Mouse (Mus musculus) intestine, postnatal 0 days (tissue): ENCODE results near the gene Shq1. TPM values are rescaled to one million over a fixed set of nuclear protein-coding genes. Genes with fewer than 3 reads are reported as not detected.

ENCODE experiments used
- ATAC-seq: fragments of 200-750 bp; cut with Nextera tagmentation; 2 replicates; pipeline ENCODE4 v1.8.0; 2017; ENCODE audit warnings: mild to moderate bottlenecking, moderate TSS enrichment, moderate library complexity
- H3K27ac ChIP-seq: fragments of 300-500 bp; sonication (generic); 2 replicates; pipeline ENCODE4 v1.5.1; 2014; ENCODE audit warnings: mild to moderate bottlenecking, low read depth, low read length, moderate library complexity
- H3K27me3 ChIP-seq: fragments of 300-500 bp; sonication (generic); replicated peaks from 2 replicates; pipeline ENCODE4 v1.6.1; 2014; ENCODE audit warnings: low read length, mixed read lengths; ENCODE audit not compliant: control insufficient read depth, insufficient read depth
- H3K36me3 ChIP-seq: fragments of 300-500 bp; sonication (generic); 2 replicates; pipeline ENCODE4 v1.6.1; 2014; ENCODE audit warnings: mild to moderate bottlenecking, moderate library complexity; ENCODE audit not compliant: control insufficient read depth, insufficient read depth
- H3K4me1 ChIP-seq: fragments of 300-500 bp; sonication (generic); replicated peaks from 2 replicates; pipeline ENCODE4 v1.6.1; 2014; ENCODE audit warnings: antibody characterized with exemption, low read length, mixed read lengths; ENCODE audit not compliant: control insufficient read depth, insufficient read depth
- H3K4me2 ChIP-seq: fragments of 300-500 bp; sonication (generic); replicated peaks from 2 replicates; pipeline ENCODE4 v1.6.1; 2014; ENCODE audit warnings: low read depth, mild to moderate bottlenecking, moderate library complexity
- H3K4me3 ChIP-seq: fragments of 300-500 bp; sonication (generic); 2 replicates; pipeline ENCODE4 v1.5.1; 2014; ENCODE audit warnings: low read depth, low read length
- H3K9ac ChIP-seq: fragments of 300-500 bp; sonication (generic); 2 replicates; pipeline ENCODE4 v1.6.1; 2014; ENCODE audit warnings: mild to moderate bottlenecking, low read depth, low read length
- H3K9me3 ChIP-seq: fragments of 300-500 bp; sonication (generic); 2 replicates; pipeline ENCODE4 v1.6.1; 2016; ENCODE audit warnings: mixed run types; ENCODE audit not compliant: control insufficient read depth
- CTCF ChIP-seq: sonication (generic); IDR thresholded peaks from 2 replicates; pipeline ENCODE4 v1.5.1; 2016; ENCODE audit warnings: low read depth, mild to moderate bottlenecking, control low read depth, antibody characterized with exemption, moderate library complexity
- WGBS: fragments of 180-500 bp; shearing (Covaris S2); extraction: QIAGEN DNeasy Blood & Tissue Kit; methylation state at CpG from one replicate; pipeline ENCODE4 v1.1.7; 2014; 5-methylcytosine and 5-hydroxymethylcytosine counted together
- polyA plus RNA-seq: library from polyadenylated mRNA; unstranded; fragments of >200 nt; fragmentation: Nextera tagmentation; extraction: Ambion mirVana; gene quantifications from 2 replicates; pipeline ENCODE4 v1.2.1, GENCODE M21; 2015

Shq1 gene
- polyA plus RNA-seq = 4.8 and 5.8 TPM in 2 replicates

GRCm38 (mm10) chr6:100670880-100671344 lies at the start of gene Shq1:
Gene Shq1, minus strand, starts transcription at chr6:100671157.
- H3K36me3 ChIP-seq = no peaks in the 10 kb centered on the region
- no peak within 1 kb of the TSS; the same call in 1 of the 2 replicates for H3K27ac ChIP-seq
- peak; percentile 47 for TF ChIP-seq CTCF
- peak within 1 kb of the TSS; percentile 72 for H3K9ac ChIP-seq
- H3K9me3 ChIP-seq = no peaks in the 10 kb centered on the region
- H3K4me3 ChIP-seq = peak within 1 kb of the TSS; percentile 92
- no peaks in the 10 kb centered on the region for H3K4me1 ChIP-seq
- under 1% methylated on average over 49 of the region's 49 CpGs for WGBS
- H3K27me3 ChIP-seq = no peaks in the 10 kb centered on the region
- peak within 1 kb of the TSS; percentile 97 for H3K4me2 ChIP-seq
- ATAC-seq = peak; percentile 88

- 0 out of 2 replicates have a peak, but pooled peaks cover 6% of the 10 kb centered on the region for H3K4me1 ChIP-seq
- no peaks in the 10 kb centered on the region for H3K9me3 ChIP-seq
- H3K4me2 ChIP-seq = no peak overlapping the region
- H3K36me3 ChIP-seq = no peaks in the 10 kb centered on the region
- no peak overlapping the region for H3K4me3 ChIP-seq
- no peak for TF ChIP-seq CTCF
- no peaks in the 10 kb centered on the region for H3K27me3 ChIP-seq
- WGBS = 66% methylated on average over 6 of the region's 6 CpGs
- ATAC-seq = no peak
- H3K27ac ChIP-seq = no peak overlapping the region
- no peak overlapping the region for H3K9ac ChIP-seq
Measured at GRCm38 (mm10) chr6:100720098-100720501, 49.1 kb upstream of the Shq1 start.

GRCm38 (mm10) chr6:100716817-100717216 lies 45.9 kb upstream of the Shq1 start:
- no peaks in the 10 kb centered on the region for H3K9me3 ChIP-seq
- no peak overlapping the region for H3K4me3 ChIP-seq
- H3K27me3 ChIP-seq = 0 out of 2 replicates have a peak, but pooled peaks cover 4% of the 10 kb centered on the region
- no peak for TF ChIP-seq CTCF
- H3K4me2 ChIP-seq = no peak overlapping the region
- H3K9ac ChIP-seq = no peak overlapping the region
- 64% methylated on average over 8 of the region's 8 CpGs for WGBS
- H3K27ac ChIP-seq = no peak overlapping the region
- H3K4me1 ChIP-seq = no peaks in the 10 kb centered on the region
- 0 out of 2 replicates have a peak, but pooled peaks have one; percentile 25 for ATAC-seq
- H3K36me3 ChIP-seq = no peaks in the 10 kb centered on the region

- Histone ChIP-seq H3K4me1 (no peaks in the 10 kb centered on the region), H3K27me3 (0 out of 2 replicates have a peak, but pooled peaks cover 4% of the 10 kb centered on the region), H3K4me3 (no peak overlapping the region), H3K9ac (no peak overlapping the region), H3K27ac (no peak overlapping the region), H3K9me3 (no peaks in the 10 kb centered on the region), H3K4me2 (no peak overlapping the region), H3K36me3 (no peaks in the 10 kb centered on the region)
- no peak for TF ChIP-seq CTCF
- ATAC-seq = no peak
- 30% methylated on average over 7 of the region's 7 CpGs for WGBS
Measured at GRCm38 (mm10) chr6:100716152-100716551, 45.2 kb upstream of the Shq1 start.

- H3K4me3 ChIP-seq = no peak overlapping the region
- H3K36me3 ChIP-seq = no peaks in the 10 kb centered on the region
- H3K4me1 ChIP-seq = no peaks in the 10 kb centered on the region
- no peak overlapping the region for H3K9ac ChIP-seq
- no peak overlapping the region for H3K4me2 ChIP-seq
- no peak for ATAC-seq
- H3K9me3 ChIP-seq = no peaks in the 10 kb centered on the region
- no peak overlapping the region for H3K27ac ChIP-seq
- no peak for TF ChIP-seq CTCF
- WGBS = 71% methylated on average over 8 of the region's 8 CpGs
- 0 out of 2 replicates have a peak, but pooled peaks cover 4% of the 10 kb centered on the region for H3K27me3 ChIP-seq
Measured at GRCm38 (mm10) chr6:100715296-100715828, 44.4 kb upstream of the Shq1 start.

GRCm38 (mm10) chr6:100710866-100711265 lies 39.9 kb upstream of the Shq1 start:
- peaks cover 4% of the 10 kb centered on the region; the same call in 1 of the 2 replicates for H3K27me3 ChIP-seq
- no peaks in the 10 kb centered on the region for H3K9me3 ChIP-seq
- H3K4me3 ChIP-seq = no peak overlapping the region
- H3K9ac ChIP-seq = no peak overlapping the region
- TF ChIP-seq CTCF = no peak
- ATAC-seq = no peak
- H3K27ac ChIP-seq = no peak overlapping the region
- H3K36me3 ChIP-seq = no peaks in the 10 kb centered on the region
- WGBS = 79% methylated on average over 5 of the region's 5 CpGs
- no peak overlapping the region for H3K4me2 ChIP-seq
- H3K4me1 ChIP-seq = no peaks in the 10 kb centered on the region
